Mouse (Mus musculus): Measurements from ENCODE around the gene Lce1a1. TPM values are rescaled to one million over a fixed set of nuclear protein-coding genes. Genes with fewer than 3 reads are reported as not detected.
"Not testable (repeated sequence)": the region's sequence is repeated elsewhere in the genome, so short reads cannot be mapped to it uniquely, and the experiment has no call there.

Gene Lce1a1
- not detected in 2 replicates for polyA plus RNA-seq (2012)

- Histone ChIP-seq H3K4me1 (ENCODE audit: control insufficient read depth) (no peaks in the 10 kb centered on the region), H3K9me3 (ENCODE audit: control insufficient read depth, low read length) (no peaks in the 10 kb centered on the region), H3K27me3 (ENCODE audit: control insufficient read depth) (no peaks in the 10 kb centered on the region), H3K4me3 (replicated peaks) (no peak within 1 kb of the TSS), H3K36me3 (ENCODE audit: control insufficient read depth) (no peaks in the 10 kb centered on the region)
- no peak for TF ChIP-seq GATA1 (IDR thresholded peaks at IDR 0.05; ENCODE audit: low read length)
- TF ChIP-seq TAL1 (IDR thresholded peaks at IDR 0.05; ENCODE audit: low read length) = no peak
Observed at GRCm38 (mm10) chr3:92648207-92648606, at the start of gene Lce1a1. Gene Lce1a1 (minus strand): TSS chr3:92648307.

GRCm38 (mm10) chr3:92694613-92695012, 46.5 kb upstream of the Lce1a1 start:
- TF ChIP-seq TAL1 (IDR thresholded peaks at IDR 0.05; ENCODE audit: low read length) = no peak
- TF ChIP-seq GATA1 (IDR thresholded peaks at IDR 0.05; ENCODE audit: low read length) = no peak
- no peaks in the 10 kb centered on the region for H3K9me3 ChIP-seq (ENCODE audit: control insufficient read depth, low read length)
- H3K4me1 ChIP-seq (ENCODE audit: control insufficient read depth) = no peaks in the 10 kb centered on the region
- H3K36me3 ChIP-seq (ENCODE audit: control insufficient read depth) = no peaks in the 10 kb centered on the region
- H3K4me3 ChIP-seq (replicated peaks) = no peak overlapping the region
- H3K27me3 ChIP-seq (ENCODE audit: control insufficient read depth) = no peaks in the 10 kb centered on the region

- Histone ChIP-seq H3K4me1 (ENCODE audit: control insufficient read depth) (no peaks in the 10 kb centered on the region), H3K27me3 (ENCODE audit: control insufficient read depth) (no peaks in the 10 kb centered on the region), H3K36me3 (ENCODE audit: control insufficient read depth) (no peaks in the 10 kb centered on the region), H3K4me3 (replicated peaks) (no peak overlapping the region), H3K9me3 (ENCODE audit: control insufficient read depth, low read length) (no peaks in the 10 kb centered on the region)
- no peak for TF ChIP-seq GATA1 (IDR thresholded peaks at IDR 0.05; ENCODE audit: low read length)
- TF ChIP-seq TAL1 (IDR thresholded peaks at IDR 0.05; ENCODE audit: low read length) = no peak
Observed at GRCm38 (mm10) chr3:92691688-92692087, 43.6 kb upstream of the Lce1a1 start.

GRCm38 (mm10) chr3:92689154-92689553, 41.0 kb upstream of the Lce1a1 start:
- H3K36me3 ChIP-seq (ENCODE audit: control insufficient read depth); H3K9me3 ChIP-seq (ENCODE audit: control insufficient read depth, low read length); H3K4me1 ChIP-seq (ENCODE audit: control insufficient read depth); H3K4me3 ChIP-seq (replicated peaks); H3K27me3 ChIP-seq (ENCODE audit: control insufficient read depth): not testable (repeated sequence)

- TF ChIP-seq TAL1 (IDR thresholded peaks at IDR 0.05; ENCODE audit: low read length) (no peak), GATA1 (IDR thresholded peaks at IDR 0.05; ENCODE audit: low read length) (no peak)
- Histone ChIP-seq H3K36me3 (ENCODE audit: control insufficient read depth) (no peaks in the 10 kb centered on the region), H3K4me3 (replicated peaks) (no peak within 1 kb of the TSS), H3K9me3 (ENCODE audit: control insufficient read depth, low read length) (no peaks in the 10 kb centered on the region), H3K4me1 (ENCODE audit: control insufficient read depth) (no peaks in the 10 kb centered on the region), H3K27me3 (ENCODE audit: control insufficient read depth) (no peaks in the 10 kb centered on the region)
Observed at GRCm38 (mm10) chr3:92687110-92687509, 39.0 kb upstream of the Lce1a1 start, which contains the start of gene Lce1d. Gene Lce1d (minus strand): TSS chr3:92687210.

GRCm38 (mm10) chr3:92678947-92679346, 30.8 kb upstream of the Lce1a1 start, which contains the start of gene Lce1c:
Gene Lce1c (plus strand): TSS chr3:92679247.
- no peaks in the 10 kb centered on the region for H3K27me3 ChIP-seq (ENCODE audit: control insufficient read depth)
- no peaks in the 10 kb centered on the region for H3K9me3 ChIP-seq (ENCODE audit: control insufficient read depth, low read length)
- H3K36me3 ChIP-seq (ENCODE audit: control insufficient read depth) = no peaks in the 10 kb centered on the region
- no peaks in the 10 kb centered on the region for H3K4me1 ChIP-seq (ENCODE audit: control insufficient read depth)
- TF ChIP-seq TAL1 (IDR thresholded peaks at IDR 0.05; ENCODE audit: low read length) = no peak
- no peak for TF ChIP-seq GATA1 (IDR thresholded peaks at IDR 0.05; ENCODE audit: low read length)
- no peak within 1 kb of the TSS for H3K4me3 ChIP-seq (replicated peaks)

- TF ChIP-seq TAL1 (IDR thresholded peaks at IDR 0.05; ENCODE audit: low read length) (no peak), GATA1 (IDR thresholded peaks at IDR 0.05; ENCODE audit: low read length) (no peak)
- Histone ChIP-seq H3K27me3 (ENCODE audit: control insufficient read depth) (no peaks in the 10 kb centered on the region), H3K36me3 (ENCODE audit: control insufficient read depth) (no peaks in the 10 kb centered on the region), H3K4me3 (replicated peaks) (no peak within 1 kb of the TSS), H3K4me1 (ENCODE audit: control insufficient read depth) (no peaks in the 10 kb centered on the region), H3K9me3 (ENCODE audit: control insufficient read depth, low read length) (no peaks in the 10 kb centered on the region)
Observed at GRCm38 (mm10) chr3:92670215-92670614, 22.1 kb upstream of the Lce1a1 start, which contains the start of gene Lce1a2. Gene Lce1a2 (minus strand): TSS chr3:92670315.

GRCm38 (mm10) chr3:92656826-92657225, 8.7 kb upstream of the Lce1a1 start, which contains the start of gene Lce1b:
Gene Lce1b (minus strand): TSS chr3:92656926.
- Histone ChIP-seq H3K27me3 (ENCODE audit: control insufficient read depth) (no peaks in the 10 kb centered on the region), H3K4me1 (ENCODE audit: control insufficient read depth) (no peaks in the 10 kb centered on the region), H3K9me3 (ENCODE audit: control insufficient read depth, low read length) (no peaks in the 10 kb centered on the region), H3K4me3 (replicated peaks) (no peak within 1 kb of the TSS), H3K36me3 (ENCODE audit: control insufficient read depth) (no peaks in the 10 kb centered on the region)
- TF ChIP-seq GATA1 (IDR thresholded peaks at IDR 0.05; ENCODE audit: low read length) (no peak), TAL1 (IDR thresholded peaks at IDR 0.05; ENCODE audit: low read length) (no peak)

- 0 out of 2 replicates have a peak, but pooled peaks cover 3% of the 10 kb centered on the region for H3K9me3 ChIP-seq (ENCODE audit: control insufficient read depth, low read length)
- no peaks in the 10 kb centered on the region for H3K36me3 ChIP-seq (ENCODE audit: control insufficient read depth)
- TF ChIP-seq GATA1 (IDR thresholded peaks at IDR 0.05; ENCODE audit: low read length) (no peak), TAL1 (IDR thresholded peaks at IDR 0.05; ENCODE audit: low read length) (no peak)
- H3K4me3 ChIP-seq (replicated peaks) = no peak overlapping the region
- H3K27me3 ChIP-seq (ENCODE audit: control insufficient read depth) = no peaks in the 10 kb centered on the region
- no peaks in the 10 kb centered on the region for H3K4me1 ChIP-seq (ENCODE audit: control insufficient read depth)
Observed at GRCm38 (mm10) chr3:92639854-92640253, 8.3 kb downstream of the Lce1a1 start.

- no peaks in the 10 kb centered on the region for H3K36me3 ChIP-seq (ENCODE audit: control insufficient read depth)
- H3K27me3 ChIP-seq (ENCODE audit: control insufficient read depth) = no peaks in the 10 kb centered on the region
- H3K9me3 ChIP-seq (ENCODE audit: control insufficient read depth, low read length) = 0 out of 2 replicates have a peak, but pooled peaks cover 3% of the 10 kb centered on the region
- TF ChIP-seq GATA1 (IDR thresholded peaks at IDR 0.05; ENCODE audit: low read length) (no peak), TAL1 (IDR thresholded peaks at IDR 0.05; ENCODE audit: low read length) (no peak)
- H3K4me3 ChIP-seq (replicated peaks) = no peak overlapping the region
- no peaks in the 10 kb centered on the region for H3K4me1 ChIP-seq (ENCODE audit: control insufficient read depth)
Observed at GRCm38 (mm10) chr3:92638653-92638991, 9.5 kb downstream of the Lce1a1 start.

All from erythroblast, embryonic 14.5 days (primary cell).